Mouse (Mus musculus) ES-E14 (cell line): ENCODE results near the gene Usp50. TPM values are rescaled to one million over a fixed set of nuclear protein-coding genes. Genes with fewer than 3 reads are reported as not detected.

ENCODE experiments used
- DNase-seq: peaks from one replicate; pipeline ENCODE4 v3.0.0-alpha.2; 2013; ENCODE audit warnings: low read depth, low spot score
- H3K27ac ChIP-seq: 2 replicates; pipeline ENCODE4 v1.5.1; 2012; ENCODE audit warnings: low read depth, mild to moderate bottlenecking, low read length, moderate library complexity, mixed read lengths; ENCODE audit not compliant: poor library complexity, insufficient read depth, severe bottlenecking
- H3K36me3 ChIP-seq: 2 replicates; pipeline ENCODE4 v1.6.1; 2012; ENCODE audit warnings: mild to moderate bottlenecking, low read length, moderate library complexity, mixed read lengths; ENCODE audit not compliant: control insufficient read depth, poor library complexity, insufficient read depth, severe bottlenecking
- H3K4me1 ChIP-seq, 2 experiments: fragments of 150-350 bp in 1 of 2; sonication (generic) in 1 of 2; 2 replicates each; pipeline ENCODE4 v1.6.1; 2012; ENCODE audit warnings: low read length in 2 of 2, mild to moderate bottlenecking in 1 of 2, mixed read lengths in 1 of 2; ENCODE audit not compliant: control insufficient read depth in 2 of 2, insufficient read depth in 2 of 2, poor library complexity in 1 of 2
- H3K4me3 ChIP-seq, 2 experiments: fragments of 150-350 bp in 1 of 2; sonication (generic) in 1 of 2; 2 replicates each; pipeline ENCODE4 v1.5.1; 2012; ENCODE audit warnings: low read length in 2 of 2, low read depth in 1 of 2, mild to moderate bottlenecking in 1 of 2, mixed read lengths in 1 of 2; ENCODE audit not compliant: insufficient read depth in 1 of 2, poor library complexity in 1 of 2, severe bottlenecking in 1 of 2
- H3K9ac ChIP-seq: 2 replicates; pipeline ENCODE4 v1.6.1; 2012; ENCODE audit warnings: low read depth, mild to moderate bottlenecking, low read length, mixed read lengths; ENCODE audit not compliant: poor library complexity, insufficient read depth, severe bottlenecking
- H3K9me3 ChIP-seq: fragments of 150-350 bp; sonication (generic); 2 replicates; pipeline ENCODE4 v1.6.1; 2012; ENCODE audit warnings: low read depth, mild to moderate bottlenecking, low read length; ENCODE audit not compliant: control insufficient read depth, insufficient read depth
- CHD2 ChIP-seq: IDR thresholded peaks from 2 replicates; pipeline ENCODE4 v1.6.1; 2014; ENCODE audit warnings: mild to moderate bottlenecking, low read depth, low read length, inconsistent platforms
- HCFC1 ChIP-seq: IDR thresholded peaks from 2 replicates; pipeline ENCODE4 v1.6.1; 2012; ENCODE audit warnings: low read length, inconsistent platforms, borderline replicate concordance; ENCODE audit not compliant: insufficient read depth
- MAFK ChIP-seq: IDR thresholded peaks from 2 replicates; pipeline ENCODE4 v1.6.1; 2014; ENCODE audit warnings: mild to moderate bottlenecking, low read depth, low read length, inconsistent platforms; ENCODE audit not compliant: insufficient read depth
- ZC3H11A ChIP-seq: IDR thresholded peaks from 2 replicates; pipeline ENCODE4 v1.6.1; 2012; ENCODE audit warnings: low read depth, mild to moderate bottlenecking, inconsistent platforms, low read length, borderline replicate concordance
- ZNF384 ChIP-seq: IDR thresholded peaks from 2 replicates; pipeline ENCODE4 v1.6.1; 2012; ENCODE audit warnings: low read depth, low read length, inconsistent platforms
- in situ Hi-C, 2 experiments: fragments of 600-800 bp; cut with MboI; formaldehyde crosslinking; loops; one replicate each; pipeline ENCODE4 v1.15.1; 2025; ENCODE audit warnings: low sequenced_read_pairs in 2 of 2, inconsistent platforms in 1 of 2; ENCODE audit not compliant: unreplicated experiment in 2 of 2
- total RNA-seq: library from RNA; depleted of rRNA; stranded (reverse); fragments of 300-350 nt; gene quantifications from 2 replicates; pipeline ENCODE4 v1.2.3, GENCODE M21; 2012

The Usp50 gene
- total RNA-seq, 1 experiment: 3.4 TPM

DNA sequence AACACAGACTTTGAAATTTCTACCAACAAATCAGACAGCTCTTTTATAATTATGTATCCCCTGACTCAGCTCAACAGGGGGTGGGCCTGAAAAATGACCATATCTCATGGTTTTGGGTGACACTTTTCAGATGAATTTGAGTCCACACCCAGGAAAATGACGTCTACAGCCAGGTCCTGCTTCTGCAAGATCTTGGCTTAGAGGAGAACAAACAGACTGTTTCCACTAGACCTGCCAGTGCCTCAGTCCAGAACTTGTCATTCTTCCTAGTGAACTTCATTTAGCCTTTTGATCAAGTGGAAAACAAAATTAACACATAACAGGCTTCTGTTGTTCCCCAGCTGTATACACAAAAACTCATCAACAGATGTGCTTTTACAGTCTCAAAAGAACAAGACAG lies 6.9 kb downstream of the Usp50 start:
- in situ Hi-C loops: no loop called here
- H3K9me3 ChIP-seq: no peaks in the 10 kb centered on the region
- TF ChIP-seq ZC3H11A: no peak
- TF ChIP-seq CHD2: no peak
- TF ChIP-seq MAFK: no peak
- no peak for TF ChIP-seq HCFC1
- TF ChIP-seq ZNF384: no peak
- H3K4me1 ChIP-seq: peaks cover 0 to 2% of the 10 kb centered on the region in 2 experiments; a peak in 1 of 4 replicates
- H3K36me3 ChIP-seq: no peaks in the 10 kb centered on the region
- no peak for DNase-seq
- H3K4me3 ChIP-seq: no peak overlapping the region
- no peak overlapping the region for H3K27ac ChIP-seq
- H3K9ac ChIP-seq: no peak overlapping the region

DNA sequence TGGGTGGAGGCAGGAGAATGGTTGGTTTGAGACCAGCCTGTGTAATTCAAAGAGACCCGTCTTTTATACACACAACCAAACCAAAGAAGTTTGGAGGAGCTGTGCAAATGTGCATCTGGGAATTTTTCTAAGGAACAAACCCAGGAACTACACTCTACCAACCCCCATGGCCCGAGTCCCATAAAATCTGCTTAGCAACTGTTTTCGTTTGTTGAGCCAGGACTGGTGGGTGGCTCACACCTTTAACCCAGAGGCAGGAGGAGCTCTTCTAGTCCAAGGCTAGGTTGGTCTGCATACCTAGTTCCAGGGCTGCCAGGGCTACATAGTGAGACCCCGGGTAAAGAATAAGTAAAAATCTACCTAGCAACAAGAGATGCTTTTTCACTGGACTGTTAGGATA lies 7.3 kb downstream of the Usp50 start:
- H3K9ac ChIP-seq: no peak overlapping the region
- DNase-seq: no peak
- H3K9me3 ChIP-seq: no peaks in the 10 kb centered on the region
- in situ Hi-C loops: no loop called here
- no peak overlapping the region for H3K4me3 ChIP-seq
- H3K4me1 ChIP-seq: peaks cover 0 to 2% of the 10 kb centered on the region in 2 experiments; a peak in 1 of 4 replicates
- TF ChIP-seq ZNF384 (no peak), ZC3H11A (no peak), MAFK (no peak), HCFC1 (no peak), CHD2 (no peak)
- no peaks in the 10 kb centered on the region for H3K36me3 ChIP-seq
- no peak overlapping the region for H3K27ac ChIP-seq

GRCm38 (mm10) chr2:126772217-126772616 lies 11.1 kb downstream of the Usp50 start:
- no peak overlapping the region for H3K27ac ChIP-seq
- H3K36me3 ChIP-seq: no peaks in the 10 kb centered on the region
- TF ChIP-seq CHD2 (no peak), ZC3H11A (no peak), MAFK (no peak), HCFC1 (no peak), ZNF384 (no peak)
- in situ Hi-C loops: no loop called here
- no peak overlapping the region for H3K4me3 ChIP-seq
- H3K4me1 ChIP-seq: no peaks in the 10 kb centered on the region
- no peak overlapping the region for H3K9ac ChIP-seq
- DNase-seq: no peak
- H3K9me3 ChIP-seq: no peaks in the 10 kb centered on the region

DNA sequence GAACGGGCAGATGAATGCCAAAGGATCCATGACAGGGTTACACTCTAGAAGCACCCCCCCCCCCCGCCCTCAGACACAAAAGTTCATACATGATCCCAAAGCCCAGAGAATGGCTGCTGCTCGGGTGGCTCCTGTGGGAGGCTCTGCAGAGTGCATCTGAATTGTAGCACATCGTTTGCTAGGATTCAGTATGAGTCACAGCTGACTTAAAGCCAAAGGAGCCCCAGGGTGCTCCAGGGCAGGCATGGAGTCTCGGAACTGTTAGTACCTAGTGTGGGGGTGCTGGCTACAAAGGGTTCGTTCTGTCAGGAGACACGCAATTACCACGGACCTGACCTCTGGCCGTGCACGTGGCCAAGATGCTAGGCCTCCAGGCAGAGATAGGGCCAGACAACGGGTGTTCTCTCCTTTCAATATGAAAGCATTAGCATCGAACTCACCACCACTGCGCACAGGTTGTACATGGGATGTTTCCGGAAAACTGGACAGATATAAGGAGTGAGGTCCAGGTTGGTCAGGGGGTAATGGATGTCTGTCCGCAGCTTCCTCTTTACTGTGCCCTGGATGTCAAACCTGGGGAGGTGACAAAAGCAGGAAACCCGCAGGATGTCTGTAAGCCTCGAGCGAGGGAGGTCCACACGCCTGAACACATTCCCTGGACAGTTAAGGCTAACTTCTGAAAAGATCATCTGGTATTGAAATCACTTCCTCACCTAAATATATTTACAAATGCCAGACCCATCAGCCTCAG lies 13.7 kb downstream of the Usp50 start:
- H3K27ac ChIP-seq: no peak overlapping the region
- peaks cover 0 to 8% of the 10 kb centered on the region in 2 experiments; a peak in 2 of 4 replicates for H3K4me1 ChIP-seq
- H3K9me3 ChIP-seq: no peaks in the 10 kb centered on the region
- no peak for DNase-seq
- in situ Hi-C loops: no loop called here
- H3K4me3 ChIP-seq: no peak overlapping the region
- no peak overlapping the region for H3K9ac ChIP-seq
- TF ChIP-seq ZC3H11A: no peak
- H3K36me3 ChIP-seq: no peaks in the 10 kb centered on the region

DNA sequence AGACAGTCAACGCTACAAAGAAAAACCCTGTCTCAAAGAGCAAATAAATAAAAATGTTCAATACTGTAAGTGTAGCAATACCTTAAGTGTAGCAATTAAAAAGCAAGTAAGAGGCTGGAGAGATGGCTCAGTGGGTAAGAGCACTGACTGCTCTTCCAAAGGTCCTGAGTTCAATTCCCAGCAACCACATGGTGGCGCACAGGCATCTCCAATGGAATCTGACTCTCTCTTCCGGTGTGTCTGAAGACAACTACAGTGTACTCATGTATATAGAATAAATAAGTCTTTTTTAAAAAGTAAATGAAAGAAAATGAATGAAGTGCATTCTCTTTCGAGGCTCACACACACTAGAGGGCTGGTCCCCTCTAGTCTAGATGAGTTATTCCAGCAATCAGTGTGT lies 15.1 kb downstream of the Usp50 start:
- no peak for TF ChIP-seq HCFC1
- peaks cover 0 to 8% of the 10 kb centered on the region in 2 experiments; a peak in 2 of 4 replicates for H3K4me1 ChIP-seq
- no peak overlapping the region for H3K9ac ChIP-seq
- H3K9me3 ChIP-seq: no peaks in the 10 kb centered on the region
- H3K36me3 ChIP-seq: no peaks in the 10 kb centered on the region
- no peak for DNase-seq
- no peak overlapping the region for H3K4me3 ChIP-seq
- in situ Hi-C loops: no loop called here
- no peak overlapping the region for H3K27ac ChIP-seq
